Mouse (Mus musculus) gastrocnemius, postnatal 10 days (tissue): ENCODE results near the gene Gm17654. TPM values are rescaled to one million over a fixed set of nuclear protein-coding genes. Genes with fewer than 3 reads are reported as not detected.
"Not testable (repeated sequence)": the region's sequence is repeated elsewhere in the genome, so short reads cannot be mapped to it uniquely, and the experiment has no call there.

Experiments
- DNase-seq: peaks from one replicate; pipeline ENCODE4 v3.0.0; 2021; ENCODE audit warnings: mixed read lengths
- long read RNA-seq, 2 experiments: library from polyadenylated mRNA; stranded (forward); transcript quantifications; one replicate each; pipeline ENCODE4 v2.0.0; 2021
- total RNA-seq, 2 experiments: library from RNA; stranded (reverse); gene quantifications; 2 replicates each; pipeline ENCODE4 v1.2.3; 2021

Gm17654 gene
- total RNA-seq, result not detected
- long read RNA-seq, experiment 1, result 0 reads
- long read RNA-seq, experiment 2, result 0 reads

GRCm38 (mm10) chr14:43579046-43579445 is at the start of gene Gm17654:
Gm17654 (minus strand) TSS chr14:43579146.
- not testable (repeated sequence) for DNase-seq

- not testable (repeated sequence) for DNase-seq
Observed at GRCm38 (mm10) chr14:43607913-43608312, 29.0 kb upstream of the Gm17654 start, which contains the start of gene Gm10375. Gm10375 (minus strand) TSS chr14:43608013.

GRCm38 (mm10) chr14:43577969-43578368 is 977 bp downstream of the Gm17654 start:
- DNase-seq, result peak; percentile 3

- DNase-seq, result not testable (repeated sequence)
Observed at GRCm38 (mm10) chr14:43552271-43552670, 26.7 kb downstream of the Gm17654 start.

- DNase-seq, result not testable (repeated sequence)
Observed at GRCm38 (mm10) chr14:43546281-43546680, 32.7 kb downstream of the Gm17654 start.

- DNase-seq, result not testable (repeated sequence)
Observed at GRCm38 (mm10) chr14:43543276-43543675, 35.7 kb downstream of the Gm17654 start, which contains the start of gene Gm5799. Gm5799 (plus strand) TSS chr14:43543576.

- peak; percentile 11 for DNase-seq
Observed at GRCm38 (mm10) chr14:43538144-43538543, 40.8 kb downstream of the Gm17654 start.

GRCm38 (mm10) chr14:43532387-43532786 is 46.6 kb downstream of the Gm17654 start:
- DNase-seq, result peak; percentile 20

- not testable (repeated sequence) for DNase-seq
Observed at GRCm38 (mm10) chr14:43532011-43532383, 46.9 kb downstream of the Gm17654 start.

GRCm38 (mm10) chr14:43531052-43532010 is 47.6 kb downstream of the Gm17654 start:
- DNase-seq, result not testable (repeated sequence)

Other genes with a start within 250 kb of the Gm17654 start
- not detected for gene 1700001F09Rik, start 231.3 kb downstream of the Gm17654 start, total RNA-seq
- not detected for gene Gm8138, start 162.8 kb downstream of the Gm17654 start, total RNA-seq
- gene Gm5799, start 35.6 kb downstream of the Gm17654 start, total RNA-seq, result not detected
- not detected for gene Gm10375, start 28.9 kb upstream of the Gm17654 start, total RNA-seq
- not detected for gene Gm8165, start 98.1 kb upstream of the Gm17654 start, total RNA-seq
- gene Gm7324, start 118.7 kb upstream of the Gm17654 start, total RNA-seq, result 1 to 10 TPM in 1 of 2 experiments, under 1 TPM in 1; 0.29 to 1.2 TPM
- gene Gm16506, start 148.3 kb upstream of the Gm17654 start, total RNA-seq, result not detected
- gene Gm6526, start 168.7 kb upstream of the Gm17654 start, total RNA-seq, result not detected
- gene Gm8180, start 205.6 kb upstream of the Gm17654 start, total RNA-seq, result not detected